Mouse (Mus musculus) telencephalon, adult 2 months (tissue): ENCODE data around the gene Wnk4.
"Not testable (repeated sequence)": the region's sequence is repeated elsewhere in the genome, so short reads cannot be mapped to it uniquely, and the experiment has no call there.

Source experiments
- DNase-seq: peaks from one replicate; pipeline ENCODE4 v3.0.0-alpha.2; 2011; ENCODE audit warnings: low read depth, low spot score

The Wnk4 gene

DNA sequence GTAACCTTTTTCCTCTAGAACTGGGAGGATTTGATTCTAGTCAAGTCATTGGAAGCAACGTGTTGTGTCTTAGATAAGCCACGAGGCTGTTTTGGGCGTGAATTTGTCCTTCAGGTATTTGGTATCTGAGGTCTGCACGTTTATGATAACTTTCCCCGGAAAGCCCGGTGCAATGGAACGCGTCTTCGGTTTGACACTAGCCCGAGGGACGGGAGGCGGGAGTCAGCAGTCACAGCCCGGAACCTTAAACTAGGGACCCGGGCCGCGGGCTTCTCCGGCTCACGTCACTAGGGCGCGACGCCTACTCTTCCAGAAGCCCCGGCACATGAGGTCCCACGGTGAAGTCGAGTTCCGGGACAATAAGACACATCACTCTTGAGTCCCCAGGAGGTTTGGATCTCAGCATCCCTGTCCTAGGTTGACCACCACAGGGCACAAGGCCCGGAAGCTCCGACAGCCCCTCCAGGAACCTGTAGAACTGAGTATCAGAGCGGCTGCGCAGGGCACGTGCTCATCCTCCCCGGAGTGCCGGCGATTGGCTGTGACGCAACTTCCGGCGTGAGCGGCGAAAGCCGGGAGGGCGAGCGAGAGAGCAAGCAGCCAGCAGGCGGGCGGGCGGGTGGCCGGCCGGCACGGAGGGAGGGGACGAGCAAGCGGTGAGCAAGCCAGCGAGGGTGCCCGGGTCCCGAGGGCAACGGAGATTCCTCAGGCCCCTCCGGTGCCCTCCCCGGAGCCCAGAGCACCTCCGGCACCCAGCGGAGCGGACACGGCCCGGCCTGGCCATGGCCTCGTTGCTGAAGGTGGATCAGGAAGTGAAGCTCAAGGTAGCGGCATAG, 55.5 kb downstream of the Wnk4 start, which contains the start of gene Psme3:
Gene Psme3, plus strand, starts transcription at position 549 of the 836 bp plus-strand sequence.
- peak; percentile 93 for DNase-seq

DNA sequence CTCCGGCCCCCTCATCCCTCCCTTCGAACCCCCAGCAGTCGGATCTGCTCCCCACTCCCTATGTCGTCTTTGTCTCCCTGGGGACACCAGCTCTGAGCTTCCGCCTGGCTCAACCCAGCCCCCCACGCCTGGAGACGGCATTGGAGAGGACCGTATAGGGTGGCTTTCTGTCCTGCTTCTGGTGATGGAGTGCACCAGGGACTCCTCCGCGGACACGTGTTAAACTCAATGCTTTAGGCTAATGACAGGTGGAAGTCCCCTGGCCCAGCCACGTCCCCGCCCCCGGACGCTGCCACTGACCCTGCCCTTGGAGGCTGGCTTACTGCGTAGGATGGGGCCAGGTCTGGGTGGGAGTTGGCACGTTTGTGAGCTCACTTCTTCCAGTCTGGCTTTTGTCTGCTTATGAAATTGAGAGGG, 56.1 kb downstream of the Wnk4 start:
- no peak for DNase-seq

DNA sequence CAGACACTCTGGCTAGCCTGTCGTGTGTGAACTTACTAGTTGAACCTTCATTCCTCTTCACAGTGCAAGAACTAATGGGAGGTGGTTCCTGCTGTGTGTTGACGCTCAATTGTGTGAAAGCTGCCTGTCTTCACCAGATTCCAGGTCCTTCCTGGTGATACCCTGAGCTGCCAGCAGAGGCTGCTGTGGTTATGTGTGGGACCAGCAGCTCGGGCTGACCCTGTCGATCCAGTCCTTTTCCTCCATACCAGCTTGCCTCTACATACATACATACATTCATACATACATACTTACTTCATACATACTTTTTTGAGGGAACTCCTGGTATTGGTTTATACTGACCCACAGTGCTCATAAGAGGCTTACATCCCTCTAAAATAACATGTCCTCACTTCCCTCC, 63.2 kb downstream of the Wnk4 start:
- no peak for DNase-seq

DNA sequence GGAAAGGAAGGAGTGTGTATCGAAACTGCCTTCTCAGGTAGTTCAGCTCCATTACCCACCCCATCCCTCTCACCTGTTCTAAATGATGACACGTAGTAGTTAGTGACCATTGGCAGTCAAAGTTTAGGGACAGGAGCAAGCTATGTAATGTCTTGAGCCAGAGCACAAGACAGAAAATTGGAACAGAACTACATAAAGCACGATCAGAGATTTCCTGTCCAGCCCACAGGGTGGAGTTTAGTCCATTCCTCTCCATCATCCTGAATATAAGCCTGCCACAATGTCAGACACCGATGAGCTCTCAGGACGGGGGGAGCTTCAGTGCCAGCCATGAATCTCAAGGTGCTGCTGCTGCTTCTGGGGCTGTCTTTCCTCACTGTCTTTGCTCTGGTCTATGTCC, 64.4 kb downstream of the Wnk4 start, which contains the start of gene Aoc2:
Gene Aoc2, plus strand, starts transcription at position 301 of the 400 bp plus-strand sequence.
- no peak for DNase-seq

DNA sequence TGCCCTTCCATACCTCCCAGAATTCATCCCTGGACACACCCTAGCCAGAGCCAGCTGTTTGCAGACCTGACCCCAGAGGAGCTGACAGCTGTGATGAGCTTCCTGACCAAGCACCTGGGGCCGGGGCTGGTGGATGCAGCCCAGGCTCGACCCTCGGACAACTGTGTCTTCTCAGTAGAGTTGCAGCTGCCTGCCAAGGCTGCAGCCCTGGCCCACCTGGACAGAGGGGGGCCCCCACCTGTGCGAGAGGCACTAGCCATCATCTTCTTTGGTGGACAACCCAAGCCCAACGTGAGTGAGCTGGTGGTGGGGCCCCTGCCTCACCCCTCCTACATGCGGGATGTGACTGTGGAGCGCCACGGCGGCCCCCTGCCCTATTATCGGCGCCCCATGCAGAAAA, 64.8 kb downstream of the Wnk4 start:
- not testable (repeated sequence) for DNase-seq

DNA sequence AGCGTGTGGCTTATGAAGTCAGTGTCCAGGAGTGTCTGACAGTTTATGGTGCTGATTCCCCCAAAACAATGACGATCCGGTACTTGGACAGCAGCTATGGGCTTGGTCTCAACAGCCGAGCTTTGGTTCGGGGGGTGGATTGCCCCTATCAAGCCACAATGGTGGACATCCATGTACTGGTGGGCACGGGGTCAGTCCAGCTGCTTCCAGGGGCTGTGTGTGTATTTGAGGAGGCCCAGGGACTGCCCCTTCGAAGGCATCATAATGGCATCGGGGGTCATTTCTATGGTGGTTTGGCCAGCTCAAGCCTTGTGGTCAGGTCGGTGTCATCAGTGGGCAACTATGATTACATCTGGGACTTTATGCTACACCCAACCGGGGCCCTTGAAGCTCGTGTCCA, 65.8 kb downstream of the Wnk4 start:
- no peak for DNase-seq
